Mouse (Mus musculus): ENCODE results near the gene Reep6. TPM values are rescaled to one million over a fixed set of nuclear protein-coding genes. Genes with fewer than 3 reads are reported as not detected.

The Reep6 gene
- polyA plus RNA-seq, 1 experiment from 2014 or later: 13.7 TPM

- Histone ChIP-seq H3K4me1 (peaks cover 31% of the 10 kb centered on the region), H3K27ac (replicated peaks) (no peak overlapping the region), H3K9ac (no peak overlapping the region), H3K4me2 (replicated peaks) (peak overlapping the region; percentile 51), H3K9me3 (replicated peaks) (no peaks in the 10 kb centered on the region), H3K27me3 (peaks cover 77% of the 10 kb centered on the region), H3K36me3 (no peaks in the 10 kb centered on the region), H3K4me3 (replicated peaks) (0 out of 2 replicates have a peak overlapping the region, but pooled peaks have one; percentile 42)
- ATAC-seq (ENCODE audit: insufficient number of reproducible peaks, low FRiP score, low TSS enrichment, low read depth): no peak
- 33% methylated on average over 7 of the region's 7 CpGs for WGBS
These were observed 27.6 kb downstream of the Reep6 start for GRCm38 (mm10) chr10:80357336-80357735.

- Histone ChIP-seq H3K27ac (replicated peaks) (no peak overlapping the region), H3K9ac (no peak overlapping the region), H3K4me1 (peaks cover 31% of the 10 kb centered on the region), H3K27me3 (peaks cover 69% of the 10 kb centered on the region), H3K4me3 (replicated peaks) (peak overlapping the region; percentile 19), H3K9me3 (replicated peaks) (no peaks in the 10 kb centered on the region), H3K4me2 (replicated peaks) (peak overlapping the region; percentile 51), H3K36me3 (no peaks in the 10 kb centered on the region)
- peak; percentile 27; the same call in 1 of the 2 replicates for ATAC-seq (ENCODE audit: insufficient number of reproducible peaks, low FRiP score, low TSS enrichment, low read depth)
- WGBS: 7% methylated on average over 31 of the region's 31 CpGs
These were observed 28.4 kb downstream of the Reep6 start for GRCm38 (mm10) chr10:80357994-80358639.

- Histone ChIP-seq H3K27me3 (peaks cover 32% of the 10 kb centered on the region), H3K9me3 (replicated peaks) (no peaks in the 10 kb centered on the region), H3K4me3 (replicated peaks) (no peak overlapping the region), H3K27ac (replicated peaks) (no peak overlapping the region), H3K9ac (no peak overlapping the region), H3K4me2 (replicated peaks) (no peak overlapping the region), H3K36me3 (no peaks in the 10 kb centered on the region), H3K4me1 (no peaks in the 10 kb centered on the region)
- ATAC-seq (ENCODE audit: insufficient number of reproducible peaks, low FRiP score, low TSS enrichment, low read depth): no peak
- WGBS: 45% methylated on average over 6 of the region's 6 CpGs
These were observed 34.0 kb downstream of the Reep6 start for GRCm38 (mm10) chr10:80363734-80364133.

DNA sequence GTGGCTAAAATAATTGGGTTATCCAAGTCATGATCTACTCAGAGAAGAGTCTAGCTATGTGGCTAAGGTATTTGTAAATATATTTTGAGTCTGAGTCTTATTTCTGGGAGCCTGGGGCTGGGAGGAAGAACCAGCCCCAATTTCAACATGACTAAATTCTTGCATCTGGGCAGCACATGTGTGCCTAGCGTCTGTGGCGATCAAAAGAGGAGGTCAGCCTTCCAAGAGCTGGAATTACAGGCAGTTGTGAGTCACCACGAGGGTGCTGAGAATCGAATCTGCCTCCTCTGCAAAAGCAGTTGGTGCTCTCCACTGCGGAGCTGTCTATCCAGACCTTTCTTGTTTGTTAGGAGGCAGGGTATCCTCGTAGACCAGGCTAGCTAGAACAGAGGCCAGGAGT, 36.0 kb downstream of the Reep6 start:
- Histone ChIP-seq H3K27ac (replicated peaks) (no peak overlapping the region), H3K9me3 (replicated peaks) (no peaks in the 10 kb centered on the region), H3K4me2 (replicated peaks) (no peak overlapping the region), H3K4me3 (replicated peaks) (no peak overlapping the region), H3K36me3 (no peaks in the 10 kb centered on the region), H3K27me3 (peaks cover 17% of the 10 kb centered on the region; the same call in 1 of the 2 replicates), H3K9ac (no peak overlapping the region), H3K4me1 (no peaks in the 10 kb centered on the region)
- ATAC-seq (ENCODE audit: insufficient number of reproducible peaks, low FRiP score, low TSS enrichment, low read depth): no peak
- WGBS: 52% methylated on average over 6 of the region's 6 CpGs

- no peak overlapping the region for H3K9ac ChIP-seq
- H3K27me3 ChIP-seq: peaks cover 13% of the 10 kb centered on the region; the same call in 1 of the 2 replicates
- no peak for ATAC-seq (ENCODE audit: insufficient number of reproducible peaks, low FRiP score, low TSS enrichment, low read depth)
- H3K9me3 ChIP-seq (replicated peaks): no peaks in the 10 kb centered on the region
- no peaks in the 10 kb centered on the region for H3K36me3 ChIP-seq
- H3K4me2 ChIP-seq (replicated peaks): no peak overlapping the region
- no peak overlapping the region for H3K4me3 ChIP-seq (replicated peaks)
- 47% methylated on average over 5 of the region's 5 CpGs for WGBS
- no peak overlapping the region for H3K27ac ChIP-seq (replicated peaks)
- peaks cover 12% of the 10 kb centered on the region; the same call in 1 of the 2 replicates for H3K4me1 ChIP-seq
These were observed 38.2 kb downstream of the Reep6 start for GRCm38 (mm10) chr10:80367954-80368353.

DNA sequence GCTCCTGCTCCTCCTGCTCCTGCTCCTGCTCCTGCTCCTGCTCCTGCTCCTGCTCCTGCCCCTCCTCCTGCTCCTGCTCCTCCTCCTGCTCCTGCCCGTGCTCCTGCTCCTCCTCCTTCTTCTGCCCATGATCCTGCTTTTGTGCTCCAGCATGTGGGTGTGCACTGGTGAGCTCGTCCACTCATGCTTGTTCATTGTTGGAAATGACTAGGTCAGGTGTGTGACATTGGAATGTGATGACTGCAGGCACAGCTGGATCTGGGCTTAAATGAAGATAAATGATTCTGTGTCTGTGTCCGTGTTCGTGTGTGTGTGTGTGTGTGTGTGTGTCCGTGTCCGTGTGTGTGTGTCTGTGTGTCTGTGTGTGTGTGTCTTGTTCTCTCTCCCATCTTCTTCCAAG, 38.6 kb downstream of the Reep6 start:
- no peak overlapping the region for H3K4me2 ChIP-seq (replicated peaks)
- 82% methylated on average over 6 of the region's 6 CpGs for whole genome bisulfite sequencing
- H3K4me3 ChIP-seq (replicated peaks): no peak overlapping the region
- no peaks in the 10 kb centered on the region for H3K9me3 ChIP-seq (replicated peaks)
- H3K27ac ChIP-seq (replicated peaks): no peak overlapping the region
- peaks cover 13% of the 10 kb centered on the region; the same call in 1 of the 2 replicates for H3K27me3 ChIP-seq
- no peak for ATAC-seq (ENCODE audit: insufficient number of reproducible peaks, low FRiP score, low TSS enrichment, low read depth)
- no peak overlapping the region for H3K9ac ChIP-seq
- H3K36me3 ChIP-seq: no peaks in the 10 kb centered on the region
- H3K4me1 ChIP-seq: peaks cover 12% of the 10 kb centered on the region; the same call in 1 of the 2 replicates

DNA sequence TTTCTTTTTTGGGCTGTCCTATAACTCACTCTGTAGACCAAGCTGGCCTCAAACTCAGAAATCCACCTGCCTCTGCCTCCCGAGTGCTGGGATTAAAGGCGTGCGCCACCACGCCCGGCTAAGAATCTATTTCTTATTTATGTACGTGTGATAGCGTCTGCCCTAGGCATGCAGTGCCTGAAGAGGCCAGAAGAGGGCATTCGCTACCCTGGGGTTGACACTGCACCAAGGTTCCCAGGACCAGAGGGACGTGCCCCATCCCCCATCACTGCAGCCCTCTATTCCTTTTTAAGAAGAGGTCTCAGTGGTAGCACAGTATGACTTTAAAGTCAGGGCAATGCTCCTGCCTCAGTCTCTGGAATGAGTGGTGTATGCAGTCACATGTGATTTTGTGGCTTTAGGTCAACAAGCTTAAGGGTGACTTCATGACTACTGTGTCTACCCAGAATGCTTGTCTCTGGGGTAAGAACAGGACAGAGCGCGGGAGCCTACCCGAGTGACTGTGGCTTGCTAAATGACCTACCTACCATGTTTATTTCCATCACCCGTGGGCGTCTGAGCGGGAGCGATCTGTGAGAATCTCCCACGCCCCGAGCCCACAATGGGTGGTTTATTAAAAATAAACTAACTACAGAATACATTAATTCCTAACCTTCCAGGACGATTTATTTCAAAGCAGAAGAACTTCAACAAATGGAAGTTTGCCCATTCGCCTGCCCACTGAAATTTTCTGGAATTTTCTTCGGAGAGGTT, 40.4 kb downstream of the Reep6 start:
- Histone ChIP-seq H3K27me3 (peaks cover 4% of the 10 kb centered on the region; the same call in 1 of the 2 replicates), H3K9me3 (replicated peaks) (no peaks in the 10 kb centered on the region), H3K4me3 (replicated peaks) (no peak overlapping the region), H3K4me1 (peaks cover 12% of the 10 kb centered on the region; the same call in 1 of the 2 replicates), H3K9ac (no peak overlapping the region), H3K4me2 (replicated peaks) (no peak overlapping the region), H3K36me3 (no peaks in the 10 kb centered on the region), H3K27ac (replicated peaks) (no peak overlapping the region)
- 81% methylated on average over 21 of the region's 21 CpGs for WGBS
- no peak for ATAC-seq (ENCODE audit: insufficient number of reproducible peaks, low FRiP score, low TSS enrichment, low read depth)

DNA sequence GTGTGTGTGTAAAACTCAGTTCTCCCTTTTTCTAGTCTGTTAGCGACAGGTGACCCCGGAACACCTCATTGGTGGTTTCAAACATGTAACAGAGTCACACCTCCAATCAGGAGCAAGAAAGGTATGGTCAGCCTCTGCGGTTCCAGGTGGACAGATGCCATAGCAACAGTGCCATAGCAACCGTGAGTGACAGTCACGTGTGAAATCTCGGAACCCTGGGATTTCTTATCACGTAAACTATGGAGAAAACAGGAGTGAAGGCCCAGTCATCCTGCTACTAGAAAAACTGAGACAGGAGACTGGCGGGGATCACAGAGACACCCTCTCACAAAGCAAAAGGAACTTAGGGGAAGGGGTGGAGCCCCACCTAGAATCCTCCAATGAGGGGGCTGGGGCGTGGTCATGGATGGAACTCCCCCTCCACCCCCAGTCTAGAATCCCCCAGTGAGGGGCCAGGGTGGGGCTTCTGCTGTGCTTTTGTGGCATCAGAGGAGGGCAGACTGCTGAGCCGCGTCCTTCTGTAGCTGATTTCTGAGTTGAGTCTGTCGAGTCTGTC, 41.7 kb downstream of the Reep6 start:
- 2% methylated on average over 12 of the region's 12 CpGs for WGBS
- Histone ChIP-seq H3K4me2 (replicated peaks) (peak overlapping the region; percentile 35), H3K9me3 (replicated peaks) (no peaks in the 10 kb centered on the region), H3K27ac (replicated peaks) (peak overlapping the region; percentile 60), H3K4me1 (peaks cover 12% of the 10 kb centered on the region; the same call in 1 of the 2 replicates), H3K4me3 (replicated peaks) (peak overlapping the region; percentile 35), H3K36me3 (no peaks in the 10 kb centered on the region), H3K27me3 (peaks cover 4% of the 10 kb centered on the region; the same call in 1 of the 2 replicates), H3K9ac (no peak overlapping the region)
- peak; percentile 85 for ATAC-seq (ENCODE audit: insufficient number of reproducible peaks, low FRiP score, low TSS enrichment, low read depth)

DNA sequence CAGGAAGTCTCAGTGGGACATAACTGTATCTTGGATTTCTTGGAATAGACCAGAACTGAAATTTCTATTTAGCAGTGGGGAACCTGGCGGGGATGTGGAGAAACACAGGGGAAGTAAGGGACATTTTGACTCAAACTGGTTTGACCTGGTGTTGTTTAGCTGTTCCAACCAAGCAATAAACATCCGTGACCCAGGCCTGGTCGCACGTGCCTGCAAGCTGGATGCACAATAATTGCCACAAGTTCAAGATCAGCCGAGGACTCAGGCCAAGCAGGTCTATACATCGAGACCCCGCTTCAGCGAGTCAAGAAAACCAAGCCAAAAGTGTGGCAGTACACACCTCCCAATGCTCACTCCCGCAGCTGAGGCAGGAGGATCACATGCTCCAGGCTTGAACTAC, 42.2 kb downstream of the Reep6 start:
- H3K36me3 ChIP-seq: no peaks in the 10 kb centered on the region
- peak overlapping the region; percentile 60 for H3K27ac ChIP-seq (replicated peaks)
- ATAC-seq (ENCODE audit: insufficient number of reproducible peaks, low FRiP score, low TSS enrichment, low read depth): no peak
- peaks cover 12% of the 10 kb centered on the region; the same call in 1 of the 2 replicates for H3K4me1 ChIP-seq
- H3K27me3 ChIP-seq: peaks cover 4% of the 10 kb centered on the region; the same call in 1 of the 2 replicates
- WGBS: 51% methylated on average over 9 of the region's 9 CpGs
- H3K9me3 ChIP-seq (replicated peaks): no peaks in the 10 kb centered on the region
- peak overlapping the region; percentile 35 for H3K4me2 ChIP-seq (replicated peaks)
- H3K9ac ChIP-seq: no peak overlapping the region
- H3K4me3 ChIP-seq (replicated peaks): peak overlapping the region; percentile 35

- ATAC-seq (ENCODE audit: insufficient number of reproducible peaks, low FRiP score, low TSS enrichment, low read depth): no peak
- no peak overlapping the region for H3K9ac ChIP-seq
- H3K9me3 ChIP-seq (replicated peaks): no peaks in the 10 kb centered on the region
- no peak overlapping the region for H3K4me2 ChIP-seq (replicated peaks)
- peaks cover 12% of the 10 kb centered on the region; the same call in 1 of the 2 replicates for H3K4me1 ChIP-seq
- H3K4me3 ChIP-seq (replicated peaks): no peak overlapping the region
- no peaks in the 10 kb centered on the region for H3K27me3 ChIP-seq
- H3K36me3 ChIP-seq: no peaks in the 10 kb centered on the region
- 75% methylated on average over 6 of the region's 6 CpGs for WGBS
- H3K27ac ChIP-seq (replicated peaks): peak overlapping the region; percentile 60; the same call in 1 of the 2 replicates
These were observed 43.0 kb downstream of the Reep6 start for GRCm38 (mm10) chr10:80372706-80373105.

GRCm38 (mm10) chr10:80374063-80374462, 44.3 kb downstream of the Reep6 start:
- no peak overlapping the region for H3K4me2 ChIP-seq (replicated peaks)
- no peaks in the 10 kb centered on the region for H3K36me3 ChIP-seq
- H3K9me3 ChIP-seq (replicated peaks): no peaks in the 10 kb centered on the region
- ATAC-seq (ENCODE audit: insufficient number of reproducible peaks, low FRiP score, low TSS enrichment, low read depth): no peak
- WGBS: 18% methylated on average over 6 of the region's 6 CpGs
- H3K4me1 ChIP-seq: peaks cover 12% of the 10 kb centered on the region; the same call in 1 of the 2 replicates
- no peak overlapping the region for H3K9ac ChIP-seq
- H3K27me3 ChIP-seq: no peaks in the 10 kb centered on the region
- no peak overlapping the region for H3K4me3 ChIP-seq (replicated peaks)
- H3K27ac ChIP-seq (replicated peaks): no peak overlapping the region
